Mouse (Mus musculus): ENCODE measurements at regions not wholly inside any gene's neighbourhood (a gene's known extent, or its start where the extent isn't known, plus 50 kb on each side); places are given as distances from the start of the nearest gene placed in this dataset.

- no peak for TF ChIP-seq CHD2 (IDR thresholded peaks at IDR 0.05; ENCODE audit: low read length)
- no peak for TF ChIP-seq MAX (IDR thresholded peaks at IDR 0.05; ENCODE audit: low read length)
These were observed 139.2 kb upstream of the Slc24a5 start for GRCm38 (mm10) chr2:124928759-124929113.
